Mouse (Mus musculus): Measurements from ENCODE around the gene ccdc198.
A peak's percentile ranks its signal among the peaks of the same experiment; 100 is the strongest.

ccdc198 gene

DNA sequence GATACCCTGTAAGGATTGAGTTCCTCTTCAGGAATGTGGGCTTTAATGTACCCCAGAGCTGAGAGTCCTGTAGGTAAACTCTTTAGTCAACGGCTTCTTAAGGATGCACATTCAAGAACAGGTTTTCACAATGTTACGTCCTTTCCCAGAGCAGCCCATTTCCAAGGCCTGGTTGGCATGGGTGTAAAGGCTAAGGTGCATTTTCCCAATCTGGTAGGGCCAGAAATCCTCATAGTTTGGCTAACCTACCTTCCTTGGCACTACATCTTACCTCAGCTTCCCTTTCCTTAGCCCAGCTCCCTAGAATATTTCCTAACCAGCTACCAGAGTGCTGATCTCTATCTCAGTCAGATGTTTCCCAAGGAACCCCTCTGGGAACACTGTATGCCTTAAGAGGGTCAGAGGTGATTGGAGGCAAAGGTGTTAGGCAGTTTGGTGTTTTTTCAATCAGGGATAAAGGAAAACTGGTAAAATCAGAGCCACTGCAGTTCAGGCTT lies 48.2 kb downstream of the ccdc198 start:
- no peak for DNase-seq

DNA sequence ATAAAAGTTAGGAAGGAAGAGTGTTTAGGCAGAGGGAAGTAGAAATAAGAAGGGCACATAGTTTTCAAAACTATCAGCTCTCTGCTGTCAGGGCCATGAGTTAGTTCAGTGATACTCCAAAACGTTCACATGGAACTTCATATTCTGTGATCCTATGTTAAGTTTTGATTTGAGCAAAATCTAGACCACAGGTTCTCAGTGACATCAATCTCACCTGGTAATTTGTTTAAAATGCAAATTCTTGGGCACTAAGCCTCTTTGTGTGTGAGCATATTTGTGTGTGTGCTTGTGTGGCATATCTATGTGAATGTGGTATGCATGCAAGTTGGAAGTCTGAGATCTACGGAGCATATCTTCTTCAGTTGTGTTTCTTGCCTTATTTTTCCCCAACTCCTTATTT lies 59.0 kb downstream of the ccdc198 start:
- no peak for DNase-seq

GRCm38 (mm10) chr14:49179736-49180135 lies 65.5 kb downstream of the ccdc198 start:
- no peak for DNase-seq

- DNase-seq = no peak
Observed at GRCm38 (mm10) chr14:49173290-49174135, 71.8 kb downstream of the ccdc198 start.

DNA sequence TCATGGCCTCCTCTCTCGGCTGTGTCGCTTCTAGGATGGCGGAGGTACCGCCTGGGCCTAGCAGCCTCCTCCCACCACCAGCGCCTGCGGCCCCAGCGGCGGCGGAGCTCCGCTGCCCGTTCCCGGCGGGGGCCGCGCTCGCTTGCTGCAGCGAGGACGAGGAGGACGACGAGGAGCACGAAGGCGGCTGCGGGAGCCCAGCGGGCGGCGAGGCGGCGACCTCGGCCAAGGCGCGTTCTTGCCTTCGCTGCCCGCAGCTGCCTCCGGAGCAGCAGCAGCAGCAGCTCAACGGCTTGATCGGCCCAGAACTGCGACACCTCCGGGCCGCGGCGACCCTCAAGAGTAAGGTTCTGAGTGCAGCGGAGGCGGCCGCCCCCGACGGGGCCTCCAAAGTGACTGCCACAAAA lies 72.7 kb downstream of the ccdc198 start:
- peak; percentile 62 for DNase-seq

DNA sequence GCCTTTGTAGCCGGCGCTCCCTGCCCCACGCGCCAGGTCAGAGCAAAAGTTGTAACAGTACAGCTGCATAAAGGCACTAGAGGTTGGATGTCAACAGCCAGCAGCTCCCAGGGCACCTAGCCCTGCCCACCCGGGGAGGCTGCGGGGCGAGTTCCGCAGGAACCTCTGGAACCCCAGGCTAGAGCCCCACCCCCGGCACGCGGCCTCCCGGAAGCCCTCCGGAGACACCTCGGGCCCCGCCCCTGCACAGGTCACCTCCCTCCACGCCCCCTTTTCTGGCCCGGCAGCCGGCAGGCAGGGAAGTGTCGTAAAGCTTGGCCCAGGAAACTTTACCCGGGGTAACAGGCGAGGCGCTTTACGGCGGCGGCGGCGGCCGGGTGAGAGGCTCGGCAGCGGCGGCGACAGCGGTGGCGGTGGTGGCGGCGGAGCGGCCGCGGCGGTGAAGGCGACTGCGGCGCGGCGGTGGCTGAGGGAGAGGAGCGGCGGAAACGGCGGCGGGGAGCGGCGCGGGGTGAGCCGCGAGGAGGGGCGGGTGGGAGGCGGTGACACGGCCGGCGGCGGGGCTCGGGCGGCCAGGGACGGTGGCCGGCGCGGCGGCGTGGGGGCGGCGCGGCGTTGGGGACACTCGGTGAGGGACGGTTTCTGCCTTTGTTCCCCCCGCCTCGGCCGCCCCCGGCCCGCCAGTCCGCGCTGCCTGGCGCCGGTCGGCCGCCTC lies 73.2 kb downstream of the ccdc198 start, which contains the start of gene Naa30:
Gene Naa30, plus strand, starts transcription at position 360 of the 715 bp plus-strand sequence.
- DNase-seq = peak; percentile 99

DNA sequence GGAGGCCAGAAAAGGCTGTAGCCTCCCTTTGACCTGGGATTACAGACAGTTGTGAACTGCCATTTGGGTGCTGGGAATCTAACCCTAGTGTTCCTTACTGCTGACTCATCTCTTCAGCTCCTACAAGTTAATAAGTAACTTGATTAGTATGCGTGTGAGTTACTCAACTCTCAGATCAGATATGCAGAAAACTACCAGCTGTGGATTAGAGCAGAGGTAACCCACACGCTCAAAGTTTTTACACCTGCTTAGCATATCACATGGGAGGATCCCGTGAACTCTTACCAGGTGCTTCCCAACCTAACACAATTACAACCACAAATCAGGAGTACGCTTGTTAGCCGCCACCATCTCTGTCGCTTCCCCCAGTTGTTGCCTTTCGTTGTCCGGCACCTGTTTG lies 74.0 kb downstream of the ccdc198 start:
- DNase-seq = peak; percentile 2

All from lung, postnatal 10 days (tissue).